Mouse (Mus musculus) myocyte (in vitro differentiated cells): ENCODE results near the gene Zc3h10. TPM values are rescaled to one million over a fixed set of nuclear protein-coding genes. Genes with fewer than 3 reads are reported as not detected.

ENCODE experiments used
- H3K27me3 ChIP-seq: one replicate; pipeline ENCODE4 v1.6.1; 2011; ENCODE audit not compliant: control insufficient read depth, insufficient read depth, insufficient read length
- H3K36me3 ChIP-seq: one replicate; pipeline ENCODE4 v1.6.1; 2011; ENCODE audit not compliant: control insufficient read depth, insufficient read depth
- H3K4me2 ChIP-seq: one replicate; pipeline ENCODE4 v1.6.1; 2011; ENCODE audit warnings: low read depth, control low read depth
- H3K4me3 ChIP-seq: one replicate; pipeline ENCODE4 v1.5.1; 2011; ENCODE audit warnings: mild to moderate bottlenecking, control low read depth, moderate library complexity
- H3K79me2 ChIP-seq: one replicate; pipeline ENCODE4 v1.6.1; 2011; ENCODE audit not compliant: control insufficient read depth, insufficient read depth
- H3ac ChIP-seq: one replicate; pipeline ENCODE4 v1.6.1; 2011; ENCODE audit not compliant: control insufficient read depth, insufficient read length
- CEBPB ChIP-seq: IDR thresholded peaks from 2 replicates; pipeline ENCODE4 v1.6.1; 2011; ENCODE audit warnings: mild to moderate bottlenecking, moderate library complexity; ENCODE audit not compliant: poor library complexity, insufficient read depth, severe bottlenecking
- E2F4 ChIP-seq: IDR thresholded peaks from one replicate; pipeline ENCODE4 v1.6.1; 2011; ENCODE audit warnings: mild to moderate bottlenecking, control low read depth, moderate library complexity; ENCODE audit not compliant: insufficient read depth
- MAX ChIP-seq: IDR thresholded peaks from one replicate; pipeline ENCODE4 v1.6.1; 2011; ENCODE audit warnings: low read depth, mild to moderate bottlenecking, control low read depth
- MYOD1 ChIP-seq, 3 experiments: IDR thresholded peaks; one replicate each; pipeline ENCODE4 v1.6.1; 2011; ENCODE audit warnings: control low read depth in 2 of 3, low read depth in 2 of 3, mild to moderate bottlenecking in 2 of 3, moderate library complexity in 1 of 3; ENCODE audit not compliant: insufficient read length in 2 of 3, control insufficient read depth in 1 of 3
- MYOG ChIP-seq, 3 experiments: IDR thresholded peaks; one replicate each; pipeline ENCODE4 v1.6.1; 2011; ENCODE audit warnings: control low read depth in 2 of 3, low read depth in 2 of 3, mild to moderate bottlenecking in 2 of 3; ENCODE audit not compliant: insufficient read length in 2 of 3, control insufficient read depth in 1 of 3, insufficient read depth in 1 of 3
- POLR2A ChIP-seq: IDR thresholded peaks from one replicate; pipeline ENCODE4 v1.6.1; 2011; ENCODE audit warnings: low read depth, mild to moderate bottlenecking, control low read depth, moderate library complexity; ENCODE audit not compliant: insufficient read length
- POLR2AphosphoS2 ChIP-seq: IDR thresholded peaks from one replicate; pipeline ENCODE4 v1.6.1; 2011; ENCODE audit warnings: low read depth, control low read depth; ENCODE audit not compliant: insufficient read length
- REST ChIP-seq: IDR thresholded peaks from one replicate; pipeline ENCODE4 v1.6.1; 2011; ENCODE audit warnings: mild to moderate bottlenecking, control low read depth, moderate library complexity; ENCODE audit not compliant: insufficient read depth, insufficient read length
- SRF ChIP-seq: IDR thresholded peaks from one replicate; pipeline ENCODE4 v1.6.1; 2011; ENCODE audit warnings: low read depth; ENCODE audit not compliant: control insufficient read depth, insufficient read length
- TCF12 ChIP-seq: IDR thresholded peaks from one replicate; pipeline ENCODE4 v1.6.1; 2011; ENCODE audit warnings: mild to moderate bottlenecking, control low read depth; ENCODE audit not compliant: poor library complexity, insufficient read depth, severe bottlenecking
- TCF3 ChIP-seq: IDR thresholded peaks from one replicate; pipeline ENCODE4 v1.6.1; 2011; ENCODE audit warnings: low read depth, control low read depth; ENCODE audit not compliant: insufficient read length
- USF1 ChIP-seq: IDR thresholded peaks from one replicate; pipeline ENCODE4 v1.6.1; 2011; ENCODE audit warnings: low read depth, mild to moderate bottlenecking, control low read depth, moderate library complexity
- polyA plus RNA-seq: library from polyadenylated mRNA; unstranded; fragments of >200 nt; fragmentation: generic; extraction: Trizol; gene quantifications from one replicate; pipeline ENCODE4 v1.2.1, GENCODE M21; 2012; ENCODE audit warnings: missing spikeins

Gene Zc3h10
- polyA plus RNA-seq, 1 experiment: 13.8 TPM

DNA sequence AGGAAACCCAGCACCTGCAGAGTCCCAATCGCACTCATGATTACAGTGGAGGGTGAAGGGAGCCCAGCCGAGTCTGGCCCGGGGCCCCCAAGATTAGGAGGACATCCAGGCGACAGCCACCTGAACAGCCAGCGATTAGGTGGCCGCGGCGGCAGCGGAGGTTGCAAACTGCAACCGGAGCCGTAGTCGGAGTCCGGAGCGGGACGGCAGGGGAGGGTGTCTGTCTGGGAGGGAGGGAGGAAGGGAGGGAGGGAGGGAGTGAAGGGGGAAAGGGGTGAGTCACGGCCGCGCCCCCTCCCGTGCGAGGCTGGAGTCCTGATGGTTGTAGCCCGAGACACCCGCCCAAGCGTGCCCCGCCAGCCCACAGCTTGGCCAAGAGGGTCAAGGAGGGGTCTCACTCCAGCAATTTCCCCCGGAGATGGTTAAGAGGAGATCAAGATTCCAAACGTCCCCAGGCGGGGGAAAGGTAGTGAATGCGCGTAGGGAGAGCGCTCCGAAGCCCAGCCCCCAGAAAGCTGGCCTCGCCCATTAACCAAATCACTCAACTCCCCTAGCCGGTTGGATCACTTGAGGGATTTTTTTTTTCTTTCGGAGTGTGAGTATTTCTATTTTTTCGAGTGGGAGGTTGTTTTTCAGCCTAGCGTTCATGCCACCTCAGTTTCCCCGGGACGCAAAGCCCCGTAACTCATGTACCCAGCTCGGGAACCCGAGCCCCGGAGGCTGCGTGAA, 42.1 kb upstream of the Zc3h10 start, which contains the start of gene Erbb3:
TSS of gene Erbb3 (minus strand) at position 189 of the 729 bp plus-strand sequence.
- Histone ChIP-seq H3K4me3 (peak within 1 kb of the TSS; percentile 62), H3K4me2 (peak within 1 kb of the TSS; percentile 86), H3ac (peak within 1 kb of the TSS; percentile 11), H3K79me2 (peaks cover 3% of the 10 kb centered on the region), H3K36me3 (no peaks in the 10 kb centered on the region), H3K27me3 (no peaks in the 10 kb centered on the region)
- TF ChIP-seq MYOG (IDR thresholded peaks at IDR 0.05; ENCODE audit: control insufficient read depth in 1 of 3, insufficient read depth in 1 of 3, insufficient read length in 2 of 3, low read depth in 2 of 3): peak in 1 of 3 experiments; percentile 15
- no peak for TF ChIP-seq CEBPB
- peak; percentile 67 for TF ChIP-seq POLR2A

DNA sequence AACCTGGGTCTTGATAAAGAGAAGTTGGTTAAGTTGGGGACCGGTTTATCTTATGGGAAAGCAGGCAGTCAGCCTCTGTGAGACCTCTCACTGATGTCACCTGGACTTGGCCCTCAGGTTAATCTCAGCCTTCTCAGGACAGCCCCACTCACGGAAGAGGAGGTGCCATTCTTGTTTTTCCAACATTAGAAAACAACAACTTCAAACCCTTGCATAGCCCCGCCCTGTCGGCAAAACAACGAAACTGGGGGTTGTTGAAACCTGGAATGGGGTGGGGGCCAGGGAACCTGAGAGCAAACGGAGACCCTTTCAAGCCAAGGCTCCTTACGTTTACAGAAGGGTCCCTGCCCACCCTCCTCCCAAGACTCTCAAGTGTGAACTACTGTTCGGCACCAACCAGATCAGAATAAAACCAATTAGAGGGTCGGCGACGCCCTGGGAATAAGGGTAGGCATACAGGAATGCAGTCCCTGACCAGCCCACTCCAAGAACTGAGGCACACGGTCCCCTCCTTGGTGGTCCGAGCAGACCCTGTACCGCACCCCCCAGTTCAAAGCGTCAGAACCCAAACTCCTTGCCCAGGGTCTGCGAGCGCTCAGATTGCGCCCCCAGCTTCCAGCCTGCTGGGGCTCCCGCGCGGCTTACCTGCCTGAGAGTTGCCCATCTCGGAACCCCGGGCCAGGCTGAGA, 41.3 kb upstream of the Zc3h10 start:
- peak overlapping the region; percentile 86 for H3K4me2 ChIP-seq
- H3K27me3 ChIP-seq: no peaks in the 10 kb centered on the region
- TF ChIP-seq POLR2AphosphoS2 (no peak), TCF3 (no peak), MAX (no peak), E2F4 (no peak), POLR2A (no peak), TCF12 (no peak), CEBPB (no peak), MYOD1 (IDR thresholded peaks at IDR 0.05; ENCODE audit: control insufficient read depth in 1 of 3, insufficient read length in 2 of 3, low read depth in 2 of 3) (no peak), SRF (no peak), USF1 (no peak), MYOG (IDR thresholded peaks at IDR 0.05; ENCODE audit: control insufficient read depth in 1 of 3, insufficient read depth in 1 of 3, insufficient read length in 2 of 3, low read depth in 2 of 3) (no peak), REST (no peak)

DNA sequence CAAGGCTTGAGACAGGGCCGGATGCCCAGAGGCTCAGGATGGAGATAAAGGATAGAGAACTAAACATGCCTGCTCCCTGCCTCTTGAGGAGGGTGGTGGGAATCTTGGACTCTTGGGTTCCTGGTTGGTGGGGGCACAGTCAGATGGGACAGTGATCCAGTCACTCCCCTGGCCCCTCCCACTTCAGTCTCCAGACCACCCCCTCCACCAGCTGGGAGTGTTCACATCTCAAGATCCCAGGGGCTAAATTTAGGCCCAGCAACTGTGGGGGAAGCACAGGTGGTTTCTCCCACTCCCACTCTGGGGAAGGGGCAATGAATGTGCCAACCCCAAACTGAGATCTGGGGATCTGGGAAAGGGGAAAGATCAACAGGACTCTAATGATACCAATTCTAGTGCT, 40.6 kb upstream of the Zc3h10 start:
- TF ChIP-seq MYOG (IDR thresholded peaks at IDR 0.05; ENCODE audit: control insufficient read depth in 1 of 3, insufficient read depth in 1 of 3, insufficient read length in 2 of 3, low read depth in 2 of 3): peak in 1 of 3 experiments; percentile 89
- no peak for TF ChIP-seq TCF3
- TF ChIP-seq TCF12: peak; percentile 39
- TF ChIP-seq MYOD1 (IDR thresholded peaks at IDR 0.05; ENCODE audit: control insufficient read depth in 1 of 3, insufficient read length in 2 of 3, low read depth in 2 of 3): peak in 2 of 3 experiments; percentile 63 to 78
- no peak for TF ChIP-seq REST
- no peak for TF ChIP-seq MAX
- no peak for TF ChIP-seq POLR2AphosphoS2
- H3ac ChIP-seq: no peak overlapping the region
- H3K4me3 ChIP-seq: peak overlapping the region; percentile 62
- H3K4me2 ChIP-seq: peak overlapping the region; percentile 86
- no peaks in the 10 kb centered on the region for H3K36me3 ChIP-seq
- peaks cover 3% of the 10 kb centered on the region for H3K79me2 ChIP-seq
- H3K27me3 ChIP-seq: no peaks in the 10 kb centered on the region

More for the DNA sequence above, 41.3 kb upstream of the Zc3h10 start:
- peaks cover 3% of the 10 kb centered on the region for H3K79me2 ChIP-seq
- H3ac ChIP-seq: peak overlapping the region; percentile 11
- H3K4me3 ChIP-seq: peak overlapping the region; percentile 62
- no peaks in the 10 kb centered on the region for H3K36me3 ChIP-seq

DNA sequence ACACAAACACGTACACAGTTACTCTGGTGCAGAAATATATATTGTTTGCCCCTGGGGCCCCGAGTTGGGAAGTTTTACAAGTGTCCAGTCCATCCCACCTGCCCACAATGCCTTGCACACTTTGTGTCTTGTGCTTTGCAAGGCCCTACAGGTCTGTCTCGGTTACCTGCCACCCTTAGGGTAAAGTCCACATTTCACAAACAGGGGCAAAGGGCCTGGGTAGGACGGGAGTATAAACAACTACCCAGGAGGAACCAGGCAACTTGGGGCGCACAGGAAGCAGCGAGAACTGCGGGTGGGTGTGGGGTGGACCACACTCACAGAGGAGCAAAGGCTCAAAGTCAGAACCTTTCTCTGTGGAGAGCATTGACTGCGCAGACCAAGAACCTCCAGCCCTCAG, 40.1 kb upstream of the Zc3h10 start:
- Histone ChIP-seq H3ac (no peak overlapping the region), H3K27me3 (no peaks in the 10 kb centered on the region), H3K79me2 (peaks cover 3% of the 10 kb centered on the region), H3K36me3 (no peaks in the 10 kb centered on the region), H3K4me3 (peak overlapping the region; percentile 62), H3K4me2 (peak overlapping the region; percentile 86)
- TF ChIP-seq POLR2AphosphoS2 (no peak), CEBPB (no peak)

DNA sequence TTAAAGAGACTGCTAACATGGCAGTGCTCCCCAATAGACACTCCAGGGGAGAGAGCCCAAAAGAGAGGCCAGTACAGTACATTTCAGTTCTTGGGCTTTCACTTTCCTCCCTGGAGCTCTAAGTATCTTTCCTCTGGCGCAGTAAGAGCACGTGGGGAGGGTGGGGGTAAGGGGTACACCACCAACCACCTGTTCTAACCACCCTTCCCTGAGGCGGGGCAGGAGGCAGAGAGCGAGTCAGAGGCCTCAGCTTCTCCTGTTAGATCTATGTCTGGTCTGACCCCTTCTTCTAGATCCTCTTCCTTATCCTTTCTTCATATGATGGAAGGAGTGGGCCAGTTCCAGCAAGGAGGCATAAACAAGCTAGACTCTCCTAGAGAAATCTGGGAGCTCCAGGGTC, 39.5 kb upstream of the Zc3h10 start:
- Histone ChIP-seq H3K4me2 (peak overlapping the region; percentile 86), H3ac (no peak overlapping the region), H3K4me3 (peak overlapping the region; percentile 62), H3K36me3 (no peaks in the 10 kb centered on the region), H3K27me3 (no peaks in the 10 kb centered on the region), H3K79me2 (peaks cover 3% of the 10 kb centered on the region)
- TF ChIP-seq CEBPB (no peak), MYOG (IDR thresholded peaks at IDR 0.05; ENCODE audit: control insufficient read depth in 1 of 3, insufficient read depth in 1 of 3, insufficient read length in 2 of 3, low read depth in 2 of 3) (peak in 1 of 3 experiments; percentile 80), MYOD1 (IDR thresholded peaks at IDR 0.05; ENCODE audit: control insufficient read depth in 1 of 3, insufficient read length in 2 of 3, low read depth in 2 of 3) (peak in 2 of 3 experiments; percentile 36 to 79)
